Mouse (Mus musculus): Measurements from ENCODE around the gene 0610009B22Rik.

DNA sequence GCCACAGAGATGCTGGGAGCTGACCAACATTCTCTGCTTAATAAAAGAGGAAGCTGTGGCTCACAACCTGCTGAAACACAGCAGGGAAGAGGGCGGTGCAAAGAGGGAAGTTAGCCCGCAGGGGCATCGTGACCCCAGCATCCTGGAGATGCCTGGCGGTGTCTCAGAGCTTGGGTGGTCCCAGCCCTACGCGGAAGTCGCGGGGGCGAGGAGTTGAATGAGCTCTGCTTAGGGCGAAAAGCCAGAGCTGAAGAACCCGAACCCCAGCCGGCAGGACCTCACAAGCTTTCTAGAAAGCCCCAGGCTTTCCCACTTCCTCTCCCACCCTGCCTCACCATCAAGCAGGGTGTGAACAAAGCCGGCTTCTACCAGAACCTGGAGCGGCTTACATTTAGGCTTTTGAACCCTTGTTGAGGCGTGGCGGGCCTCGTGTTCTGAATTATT is 50.7 kb downstream of the 0610009B22Rik start:
- TF ChIP-seq POLR2A (IDR thresholded peaks at IDR 0.05; ENCODE audit: borderline replicate concordance, extremely low read depth, insufficient read depth, insufficient read length, poor library complexity, severe bottlenecking) (no peak), CTCF (IDR thresholded peaks at IDR 0.05; ENCODE audit: borderline replicate concordance, extremely low read depth, insufficient read depth, insufficient read length) (no peak)

Data from brain, embryonic 14.5 days (tissue).